Mouse (Mus musculus): Measurements from ENCODE around the gene Myl12a. TPM values are rescaled to one million over a fixed set of nuclear protein-coding genes. Genes with fewer than 3 reads are reported as not detected.

Gene Myl12a
- total RNA-seq (2023): 340 TPM

DNA sequence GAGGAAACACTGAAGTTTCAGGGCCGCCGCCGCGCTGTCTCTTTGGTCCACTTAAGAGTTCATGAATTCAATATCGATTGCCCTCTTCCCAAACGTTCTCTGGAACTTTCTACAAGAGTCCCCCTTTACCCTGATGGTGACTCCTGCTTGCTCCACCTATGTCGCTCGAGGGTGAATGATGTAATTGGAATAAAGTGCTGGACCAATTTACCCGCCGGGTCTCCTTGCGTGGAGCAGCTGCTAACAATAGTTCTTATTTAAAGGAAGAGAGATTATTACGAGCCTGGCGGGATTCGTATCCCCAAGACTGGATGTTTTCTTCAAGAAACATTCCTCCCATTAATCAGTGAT lies at the start of gene Myl12a:
Myl12a (minus strand) TSS at position 135 of the 351 bp plus-strand sequence.

DNA sequence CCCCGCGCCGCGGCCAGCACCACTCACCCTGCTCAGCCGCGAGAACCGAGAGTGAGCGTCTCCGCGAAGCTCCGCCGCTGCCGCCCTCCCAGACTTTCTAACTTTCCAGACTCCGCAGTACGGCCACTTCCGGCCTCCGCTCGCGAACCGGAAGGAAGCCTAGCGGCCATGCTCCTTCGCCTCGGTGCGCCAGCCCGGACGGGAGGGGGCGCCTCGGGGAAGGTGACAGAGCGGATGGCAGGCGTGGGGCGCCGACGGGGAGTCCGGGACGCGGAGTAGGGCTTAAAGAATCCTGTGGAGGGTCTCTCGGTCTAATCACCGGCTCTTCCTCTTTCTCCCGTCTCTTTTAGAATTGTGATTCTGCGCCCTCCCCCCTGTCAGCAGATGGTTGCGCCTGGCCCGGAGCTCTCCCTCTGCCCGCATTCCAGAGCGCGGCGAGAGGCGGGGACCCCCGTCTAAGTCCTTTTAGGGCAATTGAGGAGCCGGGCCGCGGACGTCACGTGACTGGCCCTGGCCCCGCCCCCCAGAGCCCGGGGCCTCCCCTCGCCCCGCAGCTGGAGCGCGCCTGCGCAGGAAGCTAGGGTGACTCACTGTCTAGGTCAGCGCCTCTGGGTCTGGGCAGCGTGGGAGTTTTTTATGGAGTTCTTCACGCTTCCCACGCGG lies 466 bp downstream of the Myl12a start, which contains the start of gene Myom1:
Myom1 (plus strand) TSS at position 553 of the 663 bp plus-strand sequence.

Other genes starting within 250 kb of the Myl12a start
- gene Tgif1, start 149.3 kb downstream of the Myl12a start, total RNA-seq (2023): 231 TPM
- gene Myom1, start 245 bp downstream of the Myl12a start, total RNA-seq (2023): 3.0 TPM
- gene Lpin2, start 179.7 kb upstream of the Myl12a start, total RNA-seq (2023): 39.3 TPM